Mouse (Mus musculus) midbrain, postnatal 0 days (tissue): Measurements from ENCODE around the gene Gm10309. TPM values are rescaled to one million over a fixed set of nuclear protein-coding genes. Genes with fewer than 3 reads are reported as not detected.

Experiments
- ATAC-seq: fragments of 200-750 bp; cut with Nextera tagmentation; 2 replicates; pipeline ENCODE4 v1.8.0; 2017; ENCODE audit warnings: moderate number of reproducible peaks, mild to moderate bottlenecking, moderate TSS enrichment, moderate library complexity; ENCODE audit not compliant: low FRiP score
- DNase-seq: peaks from one replicate; pipeline ENCODE4 v3.0.0-alpha.2; 2015; ENCODE audit warnings: low spot score
- H3K27ac ChIP-seq: fragments of 300-500 bp; sonication (generic); 2 replicates; pipeline ENCODE4 v1.5.1; 2014; ENCODE audit warnings: low read depth, mild to moderate bottlenecking, low read length, mixed read lengths
- H3K27me3 ChIP-seq: fragments of 300-500 bp; sonication (generic); 2 replicates; pipeline ENCODE4 v1.6.1; 2014; ENCODE audit warnings: low read length, control low read depth, mixed read lengths; ENCODE audit not compliant: insufficient read depth
- H3K36me3 ChIP-seq: fragments of 300-500 bp; sonication (generic); 2 replicates; pipeline ENCODE4 v1.6.1; 2014; ENCODE audit warnings: low read length, control low read depth, mixed read lengths; ENCODE audit not compliant: insufficient read depth
- H3K4me1 ChIP-seq: fragments of 300-500 bp; sonication (generic); 2 replicates; pipeline ENCODE4 v1.6.1; 2014; ENCODE audit warnings: mild to moderate bottlenecking, control low read depth, antibody characterized with exemption, low read length, mixed read lengths; ENCODE audit not compliant: insufficient read depth
- H3K4me2 ChIP-seq: fragments of 300-500 bp; sonication (generic); 2 replicates; pipeline ENCODE4 v1.6.1; 2014; ENCODE audit warnings: low read depth, mild to moderate bottlenecking, low read length, mixed read lengths; ENCODE audit not compliant: poor library complexity, severe bottlenecking
- H3K4me3 ChIP-seq: fragments of 300-500 bp; sonication (generic); 2 replicates; pipeline ENCODE4 v1.5.1; 2014; ENCODE audit warnings: low read depth, mild to moderate bottlenecking, low read length, moderate library complexity
- H3K9ac ChIP-seq: fragments of 300-500 bp; sonication (generic); replicated peaks from 2 replicates; pipeline ENCODE4 v1.6.1; 2014; ENCODE audit warnings: mild to moderate bottlenecking, low read length, moderate library complexity, mixed read lengths; ENCODE audit not compliant: poor library complexity, severe bottlenecking
- H3K9me3 ChIP-seq: fragments of 300-500 bp; sonication (generic); 2 replicates; pipeline ENCODE4 v1.6.1; 2016; ENCODE audit warnings: low read length, control low read depth
- CTCF ChIP-seq: IDR thresholded peaks from 2 replicates; pipeline ENCODE4 v1.5.1; 2016; ENCODE audit warnings: antibody characterized with exemption, mild to moderate bottlenecking
- WGBS: fragments of 180-500 bp; shearing (Covaris S2); extraction: QIAGEN DNeasy Blood & Tissue Kit; methylation state at CpG from one replicate; pipeline ENCODE4 v1.1.7; 2014; 5-methylcytosine and 5-hydroxymethylcytosine counted together
- polyA plus RNA-seq: library from polyadenylated mRNA; unstranded; fragments of >200 nt; fragmentation: Nextera tagmentation; extraction: Ambion mirVana; gene quantifications from 2 replicates; pipeline ENCODE4 v1.2.1, GENCODE M21; 2015
- total RNA-seq: library from RNA; depleted of rRNA; stranded (reverse); fragments of >200 nt; gene quantifications from 2 replicates; pipeline ENCODE4 v1.2.3, GENCODE M21; 2014

Gm10309 gene
- total and polyA plus RNA-seq, 2 experiments from 2014 or later: 0.32 TPM; not detected in 1

DNA sequence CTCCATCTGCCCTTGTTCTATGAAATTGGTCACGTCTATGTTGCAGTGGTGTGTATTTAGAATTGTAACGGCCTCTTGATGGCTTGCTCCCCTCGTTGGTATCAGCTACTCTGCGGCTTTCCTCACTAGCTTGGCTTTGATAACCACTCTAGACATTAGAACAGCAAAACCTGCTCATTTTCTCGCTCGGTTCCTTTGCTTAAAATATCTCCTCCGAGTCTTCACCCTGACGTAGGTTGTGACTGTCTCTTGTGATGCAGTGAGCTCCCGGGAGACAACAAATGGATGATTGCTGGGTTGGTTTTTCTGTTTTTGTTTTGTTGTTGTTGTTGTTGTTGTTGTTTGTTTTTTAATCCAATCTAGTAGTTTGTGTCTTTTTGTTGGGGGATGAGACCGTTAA lies 24.0 kb upstream of the Gm10309 start:
- no peak for ATAC-seq
- Histone ChIP-seq H3K27me3 (no peaks in the 10 kb centered on the region), H3K9ac (no peak overlapping the region), H3K4me2 (no peak overlapping the region), H3K4me1 (0 out of 2 replicates have a peak, but pooled peaks cover 4% of the 10 kb centered on the region), H3K36me3 (no peaks in the 10 kb centered on the region), H3K9me3 (no peaks in the 10 kb centered on the region), H3K4me3 (no peak overlapping the region), H3K27ac (no peak overlapping the region)
- WGBS: 86% methylated on average over 10 of the region's 10 CpGs
- DNase-seq: no peak
- no peak for TF ChIP-seq CTCF

DNA sequence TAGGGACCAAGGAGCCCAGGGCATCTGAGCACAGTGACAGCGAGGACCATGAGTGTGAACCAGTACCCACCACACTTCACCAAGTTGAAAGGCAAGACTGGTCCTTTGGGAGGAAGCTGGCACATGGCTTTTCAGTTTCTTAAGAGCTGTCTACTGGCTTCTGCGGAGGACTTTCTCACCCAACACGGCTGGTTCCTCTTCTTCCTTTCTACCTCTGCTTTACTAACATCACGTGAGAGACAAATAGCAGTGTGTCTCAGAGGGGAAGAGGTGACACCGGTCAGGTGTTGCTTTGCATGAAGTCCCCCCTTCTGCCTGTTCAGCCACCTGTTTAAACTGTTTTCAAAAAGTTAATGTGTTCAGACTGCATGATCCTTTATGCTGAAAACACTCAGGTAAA lies 22.3 kb upstream of the Gm10309 start:
- Histone ChIP-seq H3K36me3 (no peaks in the 10 kb centered on the region), H3K27me3 (no peaks in the 10 kb centered on the region), H3K27ac (no peak overlapping the region), H3K4me2 (no peak overlapping the region), H3K9ac (no peak overlapping the region), H3K4me3 (no peak overlapping the region), H3K9me3 (no peaks in the 10 kb centered on the region), H3K4me1 (no peaks in the 10 kb centered on the region)
- DNase-seq (no peak), ATAC-seq (no peak)
- WGBS: 94% methylated on average over 5 of the region's 5 CpGs
- TF ChIP-seq CTCF: no peak

DNA sequence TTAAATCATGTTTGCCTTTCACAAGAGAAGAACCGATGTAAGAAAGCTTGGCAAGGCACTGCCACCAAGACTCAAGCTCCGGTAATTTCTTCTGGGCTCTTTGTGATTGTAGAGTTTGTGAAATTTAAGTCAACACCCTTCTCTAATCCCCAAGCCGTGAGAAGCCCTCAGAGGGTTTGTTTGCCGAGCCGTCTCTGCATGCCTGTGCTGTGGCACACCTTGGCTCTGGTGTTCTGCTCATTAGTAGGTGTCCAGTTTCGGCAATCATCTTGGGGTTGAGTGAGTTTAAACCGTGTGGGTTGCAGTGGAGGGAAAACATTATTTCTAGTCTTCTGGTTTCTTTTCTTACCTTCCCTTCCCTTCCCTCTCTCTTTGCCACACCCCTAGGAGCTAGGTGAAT lies 21.0 kb upstream of the Gm10309 start:
- Histone ChIP-seq H3K27me3 (no peaks in the 10 kb centered on the region), H3K9me3 (no peaks in the 10 kb centered on the region), H3K4me3 (no peak overlapping the region), H3K27ac (no peak overlapping the region), H3K36me3 (no peaks in the 10 kb centered on the region), H3K4me2 (no peak overlapping the region), H3K4me1 (no peaks in the 10 kb centered on the region), H3K9ac (no peak overlapping the region)
- 89% methylated on average over 7 of the region's 7 CpGs for WGBS
- ATAC-seq (no peak), DNase-seq (no peak)
- no peak for TF ChIP-seq CTCF

DNA sequence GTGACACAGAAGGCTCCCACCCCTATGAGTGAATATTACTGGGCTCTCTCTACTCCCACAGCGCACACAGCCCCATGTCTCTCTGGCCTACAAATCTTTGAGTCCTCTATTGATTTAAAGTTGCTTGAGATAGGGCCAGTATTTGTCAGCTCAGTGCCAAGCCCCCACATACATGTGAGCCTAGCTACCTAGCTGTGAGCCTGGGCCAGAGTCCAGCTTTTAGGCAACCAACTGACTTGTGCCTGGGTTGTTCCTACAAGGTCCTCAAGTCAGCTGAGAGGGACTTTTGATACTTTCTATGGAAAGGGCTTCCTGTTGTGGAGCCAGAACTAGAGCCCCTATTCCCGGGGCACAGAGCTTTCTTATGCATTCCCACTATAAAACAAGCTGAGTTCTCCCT lies 20.0 kb upstream of the Gm10309 start:
- H3K9me3 ChIP-seq: no peaks in the 10 kb centered on the region
- WGBS: 95% methylated on average over 2 of the region's 2 CpGs
- H3K27ac ChIP-seq: no peak overlapping the region
- H3K36me3 ChIP-seq: no peaks in the 10 kb centered on the region
- no peak overlapping the region for H3K4me2 ChIP-seq
- no peak for TF ChIP-seq CTCF
- H3K9ac ChIP-seq: no peak overlapping the region
- H3K27me3 ChIP-seq: no peaks in the 10 kb centered on the region
- no peak overlapping the region for H3K4me3 ChIP-seq
- DNase-seq (no peak), ATAC-seq (no peak)
- H3K4me1 ChIP-seq: no peaks in the 10 kb centered on the region

DNA sequence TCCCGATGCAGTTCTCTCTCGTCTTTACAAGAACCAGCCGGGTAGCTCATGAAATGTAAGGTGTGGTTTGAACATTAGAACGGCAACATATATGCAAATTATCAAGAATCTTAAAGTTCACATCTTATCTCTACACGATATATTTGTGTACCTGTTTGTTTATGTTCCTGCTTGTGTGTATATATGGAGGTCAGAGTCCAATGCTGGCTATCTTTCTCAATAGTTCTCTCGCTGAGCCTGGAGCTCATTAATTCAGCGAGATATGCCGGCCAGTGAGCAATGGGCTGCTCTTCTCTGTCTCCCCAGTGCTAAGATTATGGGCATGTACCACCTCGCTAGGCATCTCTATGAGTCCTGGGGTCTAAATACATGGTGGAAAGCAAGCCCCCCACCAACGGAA lies 18.8 kb upstream of the Gm10309 start:
- no peaks in the 10 kb centered on the region for H3K27me3 ChIP-seq
- ATAC-seq (no peak), DNase-seq (no peak)
- H3K9me3 ChIP-seq: no peaks in the 10 kb centered on the region
- no peak overlapping the region for H3K4me2 ChIP-seq
- no peak for TF ChIP-seq CTCF
- no peak overlapping the region for H3K27ac ChIP-seq
- H3K9ac ChIP-seq: no peak overlapping the region
- H3K36me3 ChIP-seq: no peaks in the 10 kb centered on the region
- no peaks in the 10 kb centered on the region for H3K4me1 ChIP-seq
- H3K4me3 ChIP-seq: no peak overlapping the region
- 94% methylated on average over 10 of the region's 10 CpGs for WGBS

DNA sequence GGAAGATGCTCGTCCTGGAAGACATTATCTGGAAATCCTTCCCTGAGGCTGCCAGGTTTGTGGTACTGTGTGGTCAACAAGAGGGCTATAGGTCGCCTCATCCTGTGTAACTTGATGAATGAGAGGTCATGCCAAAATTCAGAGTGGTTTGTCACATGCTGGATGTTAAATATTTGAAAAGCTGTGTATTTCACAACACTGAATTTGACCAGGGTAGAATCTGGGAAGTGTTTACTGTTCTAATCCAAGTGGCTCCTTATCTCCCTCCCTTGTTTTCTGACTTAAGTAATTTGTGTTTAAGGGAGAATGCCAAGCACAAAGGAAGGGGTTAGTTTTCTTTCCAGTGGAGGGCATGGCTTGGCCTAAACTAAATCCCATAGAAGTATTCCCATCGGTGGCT lies 18.3 kb upstream of the Gm10309 start:
- no peak for TF ChIP-seq CTCF
- ATAC-seq: no peak
- Histone ChIP-seq H3K36me3 (no peaks in the 10 kb centered on the region), H3K4me1 (no peaks in the 10 kb centered on the region), H3K4me2 (no peak overlapping the region), H3K27ac (no peak overlapping the region), H3K9ac (no peak overlapping the region), H3K9me3 (no peaks in the 10 kb centered on the region), H3K4me3 (no peak overlapping the region), H3K27me3 (no peaks in the 10 kb centered on the region)
- DNase-seq: no peak
- 79% methylated on average over 3 of the region's 3 CpGs for WGBS
